Mouse (Mus musculus) bone marrow macrophage, adult 2 months (primary cell): Measurements from ENCODE around the gene Tifa. TPM values are rescaled to one million over a fixed set of nuclear protein-coding genes. Genes with fewer than 3 reads are reported as not detected.

Experiments
- H3K27ac ChIP-seq: 2 replicates; pipeline ENCODE4 v1.5.1; 2012; ENCODE audit warnings: low read depth, low read length; ENCODE audit not compliant: insufficient read depth
- H3K4me1 ChIP-seq: 2 replicates; pipeline ENCODE4 v1.6.1; 2012; ENCODE audit warnings: low read length; ENCODE audit not compliant: control insufficient read depth, insufficient read depth
- H3K4me3 ChIP-seq: 2 replicates; pipeline ENCODE4 v1.5.1; 2012; ENCODE audit warnings: mild to moderate bottlenecking, low read length, moderate library complexity; ENCODE audit not compliant: insufficient read depth
- CTCF ChIP-seq: IDR thresholded peaks from 2 replicates; pipeline ENCODE4 v1.5.1; 2012; ENCODE audit warnings: low read depth, mild to moderate bottlenecking, low read length, moderate library complexity
- POLR2A ChIP-seq: IDR thresholded peaks from 2 replicates; pipeline ENCODE4 v1.6.1; 2012; ENCODE audit warnings: mild to moderate bottlenecking, low read depth, low read length, borderline replicate concordance
- polyA plus RNA-seq: library from polyadenylated mRNA; stranded (reverse); fragments of >200 nt; gene quantifications from 2 replicates; pipeline ENCODE4 v1.2.4, GENCODE M21; 2012; ENCODE audit not compliant: missing spikeins, insufficient read depth, insufficient read length

Gene Tifa
- 97.9 and 112 TPM in 2 replicates for polyA plus RNA-seq

DNA sequence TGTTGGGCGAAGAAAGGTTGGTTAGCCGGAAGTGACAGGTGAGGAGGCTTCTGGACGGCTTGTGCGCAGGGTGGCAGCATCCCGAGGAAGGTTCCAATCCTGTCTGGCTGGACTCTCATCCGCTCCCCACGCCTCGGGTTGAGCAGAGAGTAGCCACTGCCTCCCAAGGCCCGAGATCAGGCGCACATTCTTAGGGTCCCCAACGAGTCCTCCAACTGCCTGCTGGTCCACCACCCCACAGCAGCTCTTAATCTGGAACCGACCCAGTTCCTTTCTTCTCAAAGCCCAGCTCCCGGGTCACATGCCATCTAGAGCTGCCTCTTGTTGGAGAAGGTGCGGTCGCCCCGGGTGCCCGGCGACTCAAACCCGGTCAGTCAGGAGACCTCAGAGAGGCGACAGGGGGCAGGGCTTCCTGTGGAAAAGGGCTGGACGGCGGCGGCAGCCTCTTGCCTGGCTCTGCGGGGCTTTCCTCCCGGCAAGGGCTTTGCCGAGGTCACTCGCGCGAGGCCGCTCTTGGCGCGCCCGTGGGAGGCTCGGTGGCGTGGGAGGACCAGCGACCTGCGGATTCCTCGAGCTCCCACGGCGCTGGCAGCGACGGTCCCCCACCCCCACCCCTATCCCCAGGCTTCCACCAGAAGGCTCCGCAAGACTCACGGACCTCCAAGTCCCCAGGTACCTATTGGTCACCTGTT lies at the start of gene Tifa:
Tifa (plus strand) TSS at position 306 of the 692 bp plus-strand sequence.
- TF ChIP-seq CTCF (no peak), POLR2A (0 out of 2 replicates have a peak, but pooled peaks have one; percentile 15)
- H3K27ac ChIP-seq, result peak within 1 kb of the TSS; percentile 95
- H3K4me1 ChIP-seq, result peaks cover 33% of the 10 kb centered on the region
- peak within 1 kb of the TSS; percentile 93 for H3K4me3 ChIP-seq

- H3K4me1 ChIP-seq, result no peaks in the 10 kb centered on the region
- no peak overlapping the region for H3K27ac ChIP-seq
- H3K4me3 ChIP-seq, result no peak overlapping the region
- no peak for TF ChIP-seq POLR2A
- TF ChIP-seq CTCF, result no peak
Observed at GRCm38 (mm10) chr3:127741473-127741872, 48.1 kb upstream of the Tifa start.

GRCm38 (mm10) chr3:127743614-127744365 lies 45.8 kb upstream of the Tifa start:
- Histone ChIP-seq H3K27ac (no peak overlapping the region), H3K4me1 (no peaks in the 10 kb centered on the region), H3K4me3 (no peak overlapping the region)
- TF ChIP-seq POLR2A (no peak), CTCF (no peak)

DNA sequence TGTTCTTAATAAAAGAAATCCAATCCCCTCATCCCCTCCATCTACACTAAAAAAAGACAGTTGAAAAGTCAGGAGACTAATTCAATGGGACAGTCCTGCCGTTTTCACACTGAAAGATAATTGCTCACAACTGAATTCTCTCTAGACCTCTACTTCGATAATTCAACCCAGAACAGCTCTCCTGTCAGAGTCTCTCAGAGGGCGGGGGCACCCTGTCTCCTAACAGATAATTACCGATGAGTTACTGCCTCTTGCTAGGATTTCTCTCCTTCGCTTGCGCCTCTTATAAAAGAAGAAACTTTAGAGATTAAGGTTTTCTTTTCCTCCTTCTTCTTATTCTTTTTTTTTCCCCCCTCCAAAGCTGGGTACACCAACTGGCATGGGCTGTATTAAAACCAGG lies 44.1 kb upstream of the Tifa start:
- Histone ChIP-seq H3K4me1 (no peaks in the 10 kb centered on the region), H3K27ac (no peak overlapping the region), H3K4me3 (no peak overlapping the region)
- TF ChIP-seq CTCF (no peak), POLR2A (no peak)

- Histone ChIP-seq H3K4me1 (no peaks in the 10 kb centered on the region), H3K27ac (no peak overlapping the region), H3K4me3 (no peak overlapping the region)
- TF ChIP-seq CTCF (no peak), POLR2A (no peak)
Observed at GRCm38 (mm10) chr3:127745911-127746640, 43.5 kb upstream of the Tifa start.

GRCm38 (mm10) chr3:127748644-127749043 lies 41.0 kb upstream of the Tifa start:
- Histone ChIP-seq H3K4me3 (no peak overlapping the region), H3K27ac (no peak overlapping the region), H3K4me1 (no peaks in the 10 kb centered on the region)
- TF ChIP-seq POLR2A (no peak), CTCF (no peak)

GRCm38 (mm10) chr3:127749266-127749665 lies 40.3 kb upstream of the Tifa start:
- H3K4me3 ChIP-seq, result no peak overlapping the region
- no peaks in the 10 kb centered on the region for H3K4me1 ChIP-seq
- TF ChIP-seq POLR2A, result no peak
- no peak for TF ChIP-seq CTCF
- H3K27ac ChIP-seq, result no peak overlapping the region

- Histone ChIP-seq H3K27ac (no peak overlapping the region), H3K4me3 (no peak overlapping the region), H3K4me1 (no peaks in the 10 kb centered on the region)
- TF ChIP-seq POLR2A (no peak), CTCF (no peak)
Observed at GRCm38 (mm10) chr3:127749981-127750562, 39.5 kb upstream of the Tifa start.

DNA sequence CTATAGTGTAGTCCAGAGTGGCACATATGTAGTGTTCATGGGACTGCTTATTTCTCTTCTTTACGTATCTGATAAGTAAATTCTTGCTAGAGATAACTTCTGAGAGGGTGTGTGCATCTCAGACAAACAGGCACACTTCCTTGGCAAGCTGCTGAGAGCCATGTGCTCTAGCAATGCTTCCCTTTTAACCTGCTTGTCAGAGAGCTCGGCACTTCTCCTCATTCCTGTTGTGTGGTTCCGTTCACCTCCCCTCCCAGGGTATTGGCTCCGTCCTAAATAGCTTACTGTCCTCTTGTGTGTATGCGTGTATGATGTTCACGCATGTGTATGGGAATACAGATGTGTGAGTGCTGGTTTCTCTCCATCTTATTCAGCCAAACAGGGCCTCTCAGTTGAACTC lies 33.1 kb upstream of the Tifa start:
- Histone ChIP-seq H3K27ac (no peak overlapping the region), H3K4me1 (no peaks in the 10 kb centered on the region), H3K4me3 (no peak overlapping the region)
- no peak for TF ChIP-seq CTCF
- no peak for TF ChIP-seq POLR2A

- TF ChIP-seq POLR2A, result no peak
- TF ChIP-seq CTCF, result no peak
- no peak overlapping the region for H3K4me3 ChIP-seq
Observed at GRCm38 (mm10) chr3:127757886-127758301, 31.7 kb upstream of the Tifa start.

More at GRCm38 (mm10) chr3:127757886-127758301, 31.7 kb upstream of the Tifa start:
- H3K4me1 ChIP-seq, result peaks cover 8% of the 10 kb centered on the region
- no peak overlapping the region for H3K27ac ChIP-seq
